Mouse (Mus musculus): ENCODE measurements around the gene Plcxd1. TPM values are rescaled to one million over a fixed set of nuclear protein-coding genes. Genes with fewer than 3 reads are reported as not detected.

Plcxd1 gene
- polyA plus RNA-seq, 1 experiment from 2014 or later, result 0.75 TPM

- 0 out of 2 replicates have a peak, but pooled peaks have one; percentile 18 for ATAC-seq (ENCODE audit: insufficient number of reproducible peaks, low FRiP score, low TSS enrichment, low read depth)
- no peaks in the 10 kb centered on the region for H3K27me3 ChIP-seq (ENCODE audit: control insufficient read depth, insufficient read depth, low read length)
- peak overlapping the region; percentile 59 for H3K4me2 ChIP-seq (ENCODE audit: low read depth, severe bottlenecking)
- no peaks in the 10 kb centered on the region for H3K9me3 ChIP-seq (ENCODE audit: control insufficient read depth, low read length)
- H3K4me1 ChIP-seq (ENCODE audit: control insufficient read depth, insufficient read depth, low read length), result peaks cover under 1% of the 10 kb centered on the region; the same call in 1 of the 2 replicates
- H3K4me3 ChIP-seq (ENCODE audit: low read depth, low read length), result peak overlapping the region; percentile 44
- no peak for DNase-seq (ENCODE audit: low spot score)
- no peaks in the 10 kb centered on the region for H3K36me3 ChIP-seq (ENCODE audit: control insufficient read depth, insufficient read depth, low read length)
- WGBS, result 6% methylated on average over 4 of the region's 4 CpGs
- H3K9ac ChIP-seq (ENCODE audit: low read length), result peak overlapping the region; percentile 51
- H3K27ac ChIP-seq (replicated peaks; ENCODE audit: low read depth, low read length), result no peak overlapping the region
Measured at GRCm38 (mm10) chr5:110094847-110095213, 4.9 kb upstream of the Plcxd1 start.

- Histone ChIP-seq H3K36me3 (ENCODE audit: control insufficient read depth, insufficient read depth, low read length) (peaks cover 12% of the 10 kb centered on the region), H3K4me2 (ENCODE audit: low read depth, severe bottlenecking) (no peak overlapping the region), H3K4me1 (ENCODE audit: control insufficient read depth, insufficient read depth, low read length) (peaks cover 10% of the 10 kb centered on the region), H3K27ac (replicated peaks; ENCODE audit: low read depth, low read length) (no peak overlapping the region), H3K27me3 (ENCODE audit: control insufficient read depth, insufficient read depth, low read length) (no peaks in the 10 kb centered on the region), H3K9ac (ENCODE audit: low read length) (no peak overlapping the region), H3K4me3 (ENCODE audit: low read depth, low read length) (no peak overlapping the region), H3K9me3 (ENCODE audit: control insufficient read depth, low read length) (no peaks in the 10 kb centered on the region)
- WGBS, result 25% methylated on average over 1 of the region's 1 CpGs
- peak; percentile 27 for DNase-seq (ENCODE audit: low spot score)
- no peak for ATAC-seq (ENCODE audit: insufficient number of reproducible peaks, low FRiP score, low TSS enrichment, low read depth)
Measured at GRCm38 (mm10) chr5:110098991-110099477, 735 bp upstream of the Plcxd1 start.

- H3K9me3 ChIP-seq (ENCODE audit: control insufficient read depth, low read length), result no peaks in the 10 kb centered on the region
- ATAC-seq (ENCODE audit: insufficient number of reproducible peaks, low FRiP score, low TSS enrichment, low read depth), result peak; percentile 8; the same call in 1 of the 2 replicates
- peak overlapping the region; percentile 22 for H3K4me3 ChIP-seq (ENCODE audit: low read depth, low read length)
- DNase-seq (ENCODE audit: low spot score), result peak; percentile 52
- WGBS, result 1% methylated on average over 37 of the region's 37 CpGs
- no peak overlapping the region for H3K27ac ChIP-seq (replicated peaks; ENCODE audit: low read depth, low read length)
- H3K4me1 ChIP-seq (ENCODE audit: control insufficient read depth, insufficient read depth, low read length), result peaks cover 10% of the 10 kb centered on the region
- H3K27me3 ChIP-seq (ENCODE audit: control insufficient read depth, insufficient read depth, low read length), result no peaks in the 10 kb centered on the region
- peaks cover 26% of the 10 kb centered on the region for H3K36me3 ChIP-seq (ENCODE audit: control insufficient read depth, insufficient read depth, low read length)
- peak overlapping the region; percentile 58 for H3K4me2 ChIP-seq (ENCODE audit: low read depth, severe bottlenecking)
- no peak overlapping the region for H3K9ac ChIP-seq (ENCODE audit: low read length)
Measured at GRCm38 (mm10) chr5:110100921-110101631, 1.3 kb downstream of the Plcxd1 start.

GRCm38 (mm10) chr5:110101716-110102347 lies 2.1 kb downstream of the Plcxd1 start:
- WGBS, result 18% methylated on average over 34 of the region's 34 CpGs
- Histone ChIP-seq H3K4me3 (ENCODE audit: low read depth, low read length) (peak overlapping the region; percentile 22), H3K4me2 (ENCODE audit: low read depth, severe bottlenecking) (peak overlapping the region; percentile 58), H3K36me3 (ENCODE audit: control insufficient read depth, insufficient read depth, low read length) (peaks cover 29% of the 10 kb centered on the region), H3K9ac (ENCODE audit: low read length) (0 out of 2 replicates have a peak overlapping the region, but pooled peaks have one; percentile 17), H3K9me3 (ENCODE audit: control insufficient read depth, low read length) (no peaks in the 10 kb centered on the region), H3K27me3 (ENCODE audit: control insufficient read depth, insufficient read depth, low read length) (no peaks in the 10 kb centered on the region), H3K4me1 (ENCODE audit: control insufficient read depth, insufficient read depth, low read length) (peaks cover 14% of the 10 kb centered on the region), H3K27ac (replicated peaks; ENCODE audit: low read depth, low read length) (no peak overlapping the region)
- peak; percentile 38 for DNase-seq (ENCODE audit: low spot score)
- peak; percentile 8; the same call in 1 of the 2 replicates for ATAC-seq (ENCODE audit: insufficient number of reproducible peaks, low FRiP score, low TSS enrichment, low read depth)

GRCm38 (mm10) chr5:110102429-110102828 lies 2.7 kb downstream of the Plcxd1 start:
- peaks cover 29% of the 10 kb centered on the region for H3K36me3 ChIP-seq (ENCODE audit: control insufficient read depth, insufficient read depth, low read length)
- no peak overlapping the region for H3K27ac ChIP-seq (replicated peaks; ENCODE audit: low read depth, low read length)
- H3K4me3 ChIP-seq (ENCODE audit: low read depth, low read length), result no peak overlapping the region
- no peaks in the 10 kb centered on the region for H3K9me3 ChIP-seq (ENCODE audit: control insufficient read depth, low read length)
- no peak for DNase-seq (ENCODE audit: low spot score)
- ATAC-seq (ENCODE audit: insufficient number of reproducible peaks, low FRiP score, low TSS enrichment, low read depth), result no peak
- H3K9ac ChIP-seq (ENCODE audit: low read length), result no peak overlapping the region
- 89% methylated on average over 13 of the region's 13 CpGs for WGBS
- H3K27me3 ChIP-seq (ENCODE audit: control insufficient read depth, insufficient read depth, low read length), result no peaks in the 10 kb centered on the region
- H3K4me2 ChIP-seq (ENCODE audit: low read depth, severe bottlenecking), result no peak overlapping the region
- peaks cover 17% of the 10 kb centered on the region for H3K4me1 ChIP-seq (ENCODE audit: control insufficient read depth, insufficient read depth, low read length)

GRCm38 (mm10) chr5:110102853-110103625 lies 3.3 kb downstream of the Plcxd1 start:
- no peak overlapping the region for H3K4me3 ChIP-seq (ENCODE audit: low read depth, low read length)
- peaks cover 17% of the 10 kb centered on the region for H3K4me1 ChIP-seq (ENCODE audit: control insufficient read depth, insufficient read depth, low read length)
- H3K9me3 ChIP-seq (ENCODE audit: control insufficient read depth, low read length), result no peaks in the 10 kb centered on the region
- no peak overlapping the region for H3K9ac ChIP-seq (ENCODE audit: low read length)
- WGBS, result 95% methylated on average over 19 of the region's 19 CpGs
- no peak for DNase-seq (ENCODE audit: low spot score)
- no peak for ATAC-seq (ENCODE audit: insufficient number of reproducible peaks, low FRiP score, low TSS enrichment, low read depth)
- H3K36me3 ChIP-seq (ENCODE audit: control insufficient read depth, insufficient read depth, low read length), result peaks cover 29% of the 10 kb centered on the region
- no peak overlapping the region for H3K27ac ChIP-seq (replicated peaks; ENCODE audit: low read depth, low read length)
- H3K27me3 ChIP-seq (ENCODE audit: control insufficient read depth, insufficient read depth, low read length), result no peaks in the 10 kb centered on the region
- H3K4me2 ChIP-seq (ENCODE audit: low read depth, severe bottlenecking), result no peak overlapping the region

- H3K9ac ChIP-seq (ENCODE audit: low read length), result no peak overlapping the region
- no peak for ATAC-seq (ENCODE audit: insufficient number of reproducible peaks, low FRiP score, low TSS enrichment, low read depth)
- H3K27me3 ChIP-seq (ENCODE audit: control insufficient read depth, insufficient read depth, low read length), result no peaks in the 10 kb centered on the region
- no peak overlapping the region for H3K4me3 ChIP-seq (ENCODE audit: low read depth, low read length)
- peaks cover 29% of the 10 kb centered on the region for H3K36me3 ChIP-seq (ENCODE audit: control insufficient read depth, insufficient read depth, low read length)
- no peak overlapping the region for H3K27ac ChIP-seq (replicated peaks; ENCODE audit: low read depth, low read length)
- H3K9me3 ChIP-seq (ENCODE audit: control insufficient read depth, low read length), result no peaks in the 10 kb centered on the region
- no peak overlapping the region for H3K4me2 ChIP-seq (ENCODE audit: low read depth, severe bottlenecking)
- peaks cover 17% of the 10 kb centered on the region for H3K4me1 ChIP-seq (ENCODE audit: control insufficient read depth, insufficient read depth, low read length)
- WGBS, result 93% methylated on average over 27 of the region's 27 CpGs
- no peak for DNase-seq (ENCODE audit: low spot score)
Measured at GRCm38 (mm10) chr5:110103901-110104615, 4.3 kb downstream of the Plcxd1 start.
